Mouse (Mus musculus) bone marrow, adult 2 months (tissue): ENCODE results near the gene Gm36864. TPM values are rescaled to one million over a fixed set of nuclear protein-coding genes. Genes with fewer than 3 reads are reported as not detected.
"Not testable (repeated sequence)": the region's sequence is repeated elsewhere in the genome, so short reads cannot be mapped to it uniquely, and the experiment has no call there.

Source experiments
- H3K27ac ChIP-seq: fragments of 200-500 bp; 2 replicates; pipeline ENCODE4 v1.5.1; 2012; ENCODE audit warnings: low read depth, mild to moderate bottlenecking, control low read depth, inconsistent platforms, low read length; ENCODE audit not compliant: control insufficient read depth, poor library complexity, insufficient read depth
- H3K4me1 ChIP-seq: fragments of 200-500 bp; 2 replicates; pipeline ENCODE4 v1.6.1; 2011; ENCODE audit warnings: low read length; ENCODE audit not compliant: control insufficient read depth, insufficient read depth
- H3K4me3 ChIP-seq: fragments of 200-500 bp; replicated peaks from 2 replicates; pipeline ENCODE3; 2011; ENCODE audit warnings: mild to moderate bottlenecking, low read depth, low read length, control low read depth; ENCODE audit not compliant: control insufficient read depth
- CTCF ChIP-seq: fragments of 200-500 bp; IDR thresholded peaks from 2 replicates; pipeline ENCODE4 v1.5.1; 2011; ENCODE audit warnings: low read length, control low read depth; ENCODE audit not compliant: control insufficient read depth, insufficient read depth
- POLR2A ChIP-seq: fragments of 200-500 bp; IDR thresholded peaks from 2 replicates; pipeline ENCODE4 v1.6.1; 2011; ENCODE audit warnings: low read depth, mild to moderate bottlenecking, control low read depth, low read length, borderline replicate concordance; ENCODE audit not compliant: control insufficient read depth
- WGBS: fragments of 180-500 bp; shearing (Covaris S2); methylation state at CpG from one replicate; pipeline ENCODE4 v1.1.7; 2018; 5-methylcytosine and 5-hydroxymethylcytosine counted together
- polyA plus RNA-seq: library from polyadenylated mRNA; stranded (reverse); fragments of >200 nt; gene quantifications from 2 replicates; pipeline ENCODE4 v1.2.4, GENCODE M21; 2011; ENCODE audit warnings: low replicate concordance; ENCODE audit not compliant: missing spikeins, insufficient read depth, insufficient read length

Gene Gm36864
- polyA plus RNA-seq, 1 experiment = not detected

GRCm38 (mm10) chr7:44249248-44249647 is 13.3 kb downstream of the Gm36864 start:
- Histone ChIP-seq H3K4me3 (no peak overlapping the region), H3K4me1 (no peaks in the 10 kb centered on the region; the same call in 1 of the 2 replicates), H3K27ac (no peak overlapping the region)
- TF ChIP-seq POLR2A (no peak), CTCF (no peak)
- 83% methylated on average over 4 of the region's 4 CpGs for WGBS

GRCm38 (mm10) chr7:44250732-44251275 is 14.8 kb downstream of the Gm36864 start:
- WGBS = 83% methylated on average over 17 of the region's 17 CpGs
- not testable (repeated sequence) for H3K27ac ChIP-seq, H3K4me3 ChIP-seq, H3K4me1 ChIP-seq

- no peaks in the 10 kb centered on the region for H3K4me1 ChIP-seq
- 82% methylated on average over 15 of the region's 15 CpGs for WGBS
- no peak overlapping the region for H3K4me3 ChIP-seq
- no peak for TF ChIP-seq POLR2A
- TF ChIP-seq CTCF = no peak
- no peak overlapping the region for H3K27ac ChIP-seq
Observed at GRCm38 (mm10) chr7:44253023-44253616, 17.1 kb downstream of the Gm36864 start.

DNA sequence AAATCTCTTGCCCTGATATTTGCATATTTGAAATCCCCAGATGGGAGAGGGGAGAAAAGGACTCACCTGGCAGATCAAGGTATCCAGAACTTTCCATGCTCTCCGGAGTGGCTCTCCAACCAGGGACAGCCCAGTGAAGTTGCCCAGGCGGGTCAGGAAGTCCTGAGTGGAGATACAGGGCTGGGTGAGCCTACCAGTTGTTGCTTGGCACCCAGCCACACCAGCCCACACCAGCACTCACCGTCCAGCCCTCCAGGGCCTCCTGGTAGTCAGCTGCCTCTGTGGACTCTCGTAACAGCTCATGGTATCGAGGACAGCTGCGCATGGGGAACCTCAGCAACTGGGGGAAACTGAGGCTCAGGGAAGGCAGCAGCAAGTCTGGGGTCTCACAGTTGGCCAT is 19.0 kb downstream of the Gm36864 start:
- 57% methylated on average over 6 of the region's 6 CpGs for WGBS

DNA sequence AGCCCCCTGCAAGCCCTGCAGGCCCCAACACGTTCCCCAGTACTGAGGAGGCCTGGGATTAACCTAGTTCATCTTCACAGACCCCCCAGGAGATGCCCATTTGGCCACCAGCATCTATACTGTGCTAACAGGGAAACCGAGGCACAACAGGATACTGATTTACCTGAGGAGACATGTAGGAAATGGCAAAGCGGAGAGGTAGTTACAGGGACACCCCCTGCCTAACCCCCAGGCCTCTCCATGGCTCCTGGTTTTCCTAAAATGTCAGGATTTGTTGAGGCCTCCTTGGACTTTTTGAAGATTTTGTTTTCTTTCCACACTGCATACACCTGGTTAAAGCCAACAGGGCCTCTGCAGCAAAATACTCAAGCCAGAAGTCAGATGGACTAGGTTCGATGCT is 21.3 kb downstream of the Gm36864 start, which contains the start of gene Acp4:
Gene Acp4 (minus strand): TSS at position 101 of the 400 bp plus-strand sequence.
- H3K27ac ChIP-seq = no peak within 1 kb of the TSS
- no peak for TF ChIP-seq POLR2A
- no peak for TF ChIP-seq CTCF
- 77% methylated on average over 4 of the region's 4 CpGs for WGBS
- no peaks in the 10 kb centered on the region for H3K4me1 ChIP-seq
- no peak within 1 kb of the TSS for H3K4me3 ChIP-seq

More for the DNA sequence above, 19.0 kb downstream of the Gm36864 start:
- Histone ChIP-seq H3K27ac (no peak overlapping the region), H3K4me3 (no peak overlapping the region), H3K4me1 (no peaks in the 10 kb centered on the region)
- TF ChIP-seq POLR2A (no peak), CTCF (no peak)

- H3K4me1 ChIP-seq = no peaks in the 10 kb centered on the region
- TF ChIP-seq CTCF (no peak), POLR2A (no peak)
- H3K27ac ChIP-seq = no peak overlapping the region
- WGBS = 72% methylated on average over 6 of the region's 6 CpGs
- H3K4me3 ChIP-seq = no peak overlapping the region
Observed at GRCm38 (mm10) chr7:44260410-44260809, 24.4 kb downstream of the Gm36864 start.

- Histone ChIP-seq H3K4me3 (no peak within 1 kb of the TSS), H3K27ac (no peak within 1 kb of the TSS), H3K4me1 (no peaks in the 10 kb centered on the region)
- 34% methylated on average over 5 of the region's 5 CpGs for WGBS
- TF ChIP-seq POLR2A (no peak), CTCF (no peak)
Observed at GRCm38 (mm10) chr7:44261147-44261546, 25.2 kb downstream of the Gm36864 start, which contains the start of gene Gm15517. Gene Gm15517 (plus strand): TSS chr7:44261447.

DNA sequence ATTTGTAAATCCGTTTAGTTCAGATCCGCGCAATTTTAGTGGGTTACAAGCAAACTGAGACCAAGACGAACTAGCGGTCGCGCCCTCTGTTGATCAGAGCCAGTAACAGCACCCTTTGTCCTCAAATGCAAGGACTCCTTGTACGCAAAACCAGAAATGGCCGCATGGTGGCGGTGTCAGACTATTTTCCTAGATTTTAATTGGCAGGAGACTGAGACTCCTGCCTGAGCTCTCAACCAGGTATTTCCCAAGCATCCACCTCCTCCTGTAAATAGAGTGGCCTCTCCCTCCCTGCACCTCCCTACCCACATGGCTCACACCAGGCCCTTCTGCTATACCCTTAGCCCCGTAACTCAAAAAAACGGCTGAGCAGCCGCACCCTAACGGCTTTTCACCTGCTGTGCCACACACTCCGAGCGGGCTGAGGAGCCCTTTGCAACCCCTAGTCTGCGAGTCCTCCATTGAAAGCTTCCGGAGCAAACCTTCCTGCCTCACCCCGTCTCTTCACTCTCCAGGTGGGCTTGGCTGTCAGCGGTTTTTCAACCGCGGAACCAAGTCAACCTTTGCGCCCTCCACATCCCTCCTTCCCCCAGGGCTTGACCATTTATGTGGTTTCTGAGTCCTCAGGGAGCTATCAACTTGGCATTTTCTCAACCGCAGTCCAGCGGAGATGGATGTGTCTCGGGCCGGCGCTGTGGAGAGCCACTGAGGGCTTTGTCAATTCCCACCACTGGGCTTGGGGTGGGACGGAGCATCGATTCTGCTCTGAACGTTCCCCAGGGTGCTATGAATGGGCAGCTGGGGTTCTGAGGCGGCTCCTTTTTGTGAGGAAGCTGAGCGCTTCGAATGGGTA is 27.0 kb downstream of the Gm36864 start:
- no peak overlapping the region for H3K27ac ChIP-seq
- H3K4me3 ChIP-seq = no peak overlapping the region
- WGBS = 3% methylated on average over 34 of the region's 34 CpGs
- H3K4me1 ChIP-seq = no peaks in the 10 kb centered on the region
- TF ChIP-seq CTCF (peak; percentile 90), POLR2A (no peak)
